Mouse (Mus musculus) neural tube, embryonic 13.5 days (tissue): ENCODE data around the gene Dph1. TPM values are rescaled to one million over a fixed set of nuclear protein-coding genes. Genes with fewer than 3 reads are reported as not detected.
A peak's percentile ranks its signal among the peaks of the same experiment; 100 is the strongest.

Experiments
- ATAC-seq: fragments of 200-750 bp; cut with Nextera tagmentation; 2 replicates; pipeline ENCODE4 v1.8.0; 2017; ENCODE audit warnings: low read depth, mild to moderate bottlenecking, moderate TSS enrichment, moderate library complexity
- H3K27ac ChIP-seq: fragments of 300-500 bp; sonication (generic); replicated peaks from 2 replicates; pipeline ENCODE4 v1.5.1; 2015; ENCODE audit warnings: moderate library complexity, mild to moderate bottlenecking, inconsistent platforms
- H3K27me3 ChIP-seq: fragments of 300-500 bp; sonication (generic); 2 replicates; pipeline ENCODE4 v1.6.1; 2015; ENCODE audit warnings: mild to moderate bottlenecking, inconsistent platforms
- H3K36me3 ChIP-seq: fragments of 300-500 bp; sonication (generic); 2 replicates; pipeline ENCODE4 v1.6.1; 2015; ENCODE audit warnings: mild to moderate bottlenecking, inconsistent platforms
- H3K4me1 ChIP-seq: fragments of 300-500 bp; sonication (generic); replicated peaks from 2 replicates; pipeline ENCODE4 v1.6.1; 2015; ENCODE audit warnings: inconsistent platforms
- H3K4me2 ChIP-seq: fragments of 300-500 bp; sonication (generic); 2 replicates; pipeline ENCODE4 v1.6.1; 2015; ENCODE audit warnings: inconsistent platforms, mild to moderate bottlenecking, moderate library complexity
- H3K4me3 ChIP-seq: fragments of 300-500 bp; sonication (generic); 2 replicates; pipeline ENCODE4 v1.5.1; 2015; ENCODE audit warnings: mild to moderate bottlenecking, inconsistent platforms
- H3K9ac ChIP-seq: fragments of 300-500 bp; sonication (generic); 2 replicates; pipeline ENCODE4 v1.6.1; 2015; ENCODE audit warnings: moderate library complexity, mild to moderate bottlenecking, inconsistent platforms
- H3K9me3 ChIP-seq: fragments of 300-500 bp; sonication (generic); 2 replicates; pipeline ENCODE4 v1.6.1; 2016; ENCODE audit warnings: inconsistent platforms
- WGBS: fragments of 180-500 bp; shearing (Covaris S2); methylation state at CpG from one replicate; pipeline ENCODE4 v1.1.7; 2015; 5-methylcytosine and 5-hydroxymethylcytosine counted together
- polyA plus RNA-seq: library from polyadenylated mRNA; unstranded; fragments of >200 nt; fragmentation: Nextera tagmentation; extraction: Ambion mirVana; gene quantifications from 2 replicates; pipeline ENCODE4 v1.2.1, GENCODE M21; 2015

Dph1 gene
- polyA plus RNA-seq, 1 experiment from 2014 or later, result 15.0 TPM

- peak overlapping the region; percentile 33; the same call in 1 of the 2 replicates for H3K27ac ChIP-seq
- no peak overlapping the region for H3K9ac ChIP-seq
- ATAC-seq, result no peak
- H3K36me3 ChIP-seq, result no peaks in the 10 kb centered on the region
- H3K27me3 ChIP-seq, result peaks cover 22% of the 10 kb centered on the region
- H3K9me3 ChIP-seq, result no peaks in the 10 kb centered on the region
- 88% methylated on average over 12 of the region's 12 CpGs for WGBS
- no peak overlapping the region for H3K4me2 ChIP-seq
- H3K4me3 ChIP-seq, result no peak overlapping the region
- H3K4me1 ChIP-seq, result peaks cover 37% of the 10 kb centered on the region
Observed at GRCm38 (mm10) chr11:75200935-75201334, 9.9 kb upstream of the Dph1 start.

GRCm38 (mm10) chr11:75199951-75200350 is 8.9 kb upstream of the Dph1 start:
- WGBS, result 77% methylated on average over 5 of the region's 5 CpGs
- H3K4me3 ChIP-seq, result no peak overlapping the region
- H3K9ac ChIP-seq, result no peak overlapping the region
- H3K36me3 ChIP-seq, result no peaks in the 10 kb centered on the region
- peaks cover 32% of the 10 kb centered on the region for H3K27me3 ChIP-seq
- no peak overlapping the region for H3K4me2 ChIP-seq
- H3K4me1 ChIP-seq, result peaks cover 47% of the 10 kb centered on the region
- no peak overlapping the region for H3K27ac ChIP-seq
- no peaks in the 10 kb centered on the region for H3K9me3 ChIP-seq
- no peak for ATAC-seq

GRCm38 (mm10) chr11:75198792-75199191 is 7.8 kb upstream of the Dph1 start:
- Histone ChIP-seq H3K27me3 (peaks cover 43% of the 10 kb centered on the region), H3K9ac (no peak overlapping the region), H3K4me1 (peaks cover 56% of the 10 kb centered on the region), H3K4me2 (no peak overlapping the region), H3K9me3 (no peaks in the 10 kb centered on the region), H3K27ac (no peak overlapping the region), H3K4me3 (no peak overlapping the region), H3K36me3 (no peaks in the 10 kb centered on the region)
- 51% methylated on average over 4 of the region's 4 CpGs for WGBS
- no peak for ATAC-seq

GRCm38 (mm10) chr11:75197956-75198355 is 6.9 kb upstream of the Dph1 start:
- no peak overlapping the region for H3K27ac ChIP-seq
- no peaks in the 10 kb centered on the region for H3K36me3 ChIP-seq
- H3K9me3 ChIP-seq, result no peaks in the 10 kb centered on the region
- H3K9ac ChIP-seq, result no peak overlapping the region
- peaks cover 63% of the 10 kb centered on the region for H3K4me1 ChIP-seq
- H3K27me3 ChIP-seq, result peaks cover 52% of the 10 kb centered on the region
- 32% methylated on average over 7 of the region's 7 CpGs for WGBS
- no peak overlapping the region for H3K4me2 ChIP-seq
- no peak overlapping the region for H3K4me3 ChIP-seq
- no peak for ATAC-seq

- H3K4me1 ChIP-seq, result peaks cover 57% of the 10 kb centered on the region
- H3K27ac ChIP-seq, result no peak overlapping the region
- peak overlapping the region; percentile 61; the same call in 1 of the 2 replicates for H3K4me3 ChIP-seq
- H3K9ac ChIP-seq, result peak overlapping the region; percentile 48; the same call in 1 of the 2 replicates
- peaks cover 69% of the 10 kb centered on the region for H3K27me3 ChIP-seq
- no peaks in the 10 kb centered on the region for H3K36me3 ChIP-seq
- 48% methylated on average over 6 of the region's 6 CpGs for WGBS
- ATAC-seq, result no peak
- no peaks in the 10 kb centered on the region for H3K9me3 ChIP-seq
- H3K4me2 ChIP-seq, result peak overlapping the region; percentile 69
Observed at GRCm38 (mm10) chr11:75196131-75196530, 5.1 kb upstream of the Dph1 start.

- H3K36me3 ChIP-seq, result no peaks in the 10 kb centered on the region
- H3K4me3 ChIP-seq, result peak overlapping the region; percentile 61
- no peaks in the 10 kb centered on the region for H3K9me3 ChIP-seq
- H3K4me2 ChIP-seq, result peak overlapping the region; percentile 69
- H3K27me3 ChIP-seq, result peaks cover 71% of the 10 kb centered on the region
- peaks cover 56% of the 10 kb centered on the region for H3K4me1 ChIP-seq
- ATAC-seq, result no peak
- under 1% methylated on average over 38 of the region's 39 CpGs for WGBS
- no peak overlapping the region for H3K27ac ChIP-seq
- H3K9ac ChIP-seq, result peak overlapping the region; percentile 78
Observed at GRCm38 (mm10) chr11:75194850-75195461, 3.9 kb upstream of the Dph1 start.

- Histone ChIP-seq H3K36me3 (no peaks in the 10 kb centered on the region), H3K27me3 (peaks cover 65% of the 10 kb centered on the region), H3K4me3 (peak overlapping the region; percentile 61), H3K4me1 (peaks cover 63% of the 10 kb centered on the region), H3K4me2 (peak overlapping the region; percentile 69), H3K27ac (peak overlapping the region; percentile 59), H3K9ac (peak overlapping the region; percentile 78), H3K9me3 (no peaks in the 10 kb centered on the region)
- WGBS, result 0% methylated on average over 52 of the region's 52 CpGs
- ATAC-seq, result no peak
Observed at GRCm38 (mm10) chr11:75194121-75194849, 3.2 kb upstream of the Dph1 start.

- Histone ChIP-seq H3K27me3 (peaks cover 62% of the 10 kb centered on the region), H3K9ac (peak within 1 kb of the TSS; percentile 78), H3K27ac (peak within 1 kb of the TSS; percentile 59), H3K9me3 (no peaks in the 10 kb centered on the region), H3K4me2 (peak within 1 kb of the TSS; percentile 69), H3K4me1 (peaks cover 66% of the 10 kb centered on the region), H3K36me3 (no peaks in the 10 kb centered on the region), H3K4me3 (peak within 1 kb of the TSS; percentile 61)
- peak; percentile 15 for ATAC-seq
- under 1% methylated on average over 62 of the region's 84 CpGs for WGBS
Observed at GRCm38 (mm10) chr11:75193256-75194071, 2.4 kb upstream of the Dph1 start, which contains the start of gene Rtn4rl1. Gene Rtn4rl1 (plus strand): TSS chr11:75193783.

GRCm38 (mm10) chr11:75192336-75193214 is 1.5 kb upstream of the Dph1 start:
- peak; percentile 40; the same call in 1 of the 2 replicates for ATAC-seq
- Histone ChIP-seq H3K36me3 (no peaks in the 10 kb centered on the region), H3K4me1 (peaks cover 65% of the 10 kb centered on the region), H3K27me3 (peaks cover 62% of the 10 kb centered on the region), H3K9ac (peak overlapping the region; percentile 78; the same call in 1 of the 2 replicates), H3K4me2 (peak overlapping the region; percentile 69), H3K9me3 (no peaks in the 10 kb centered on the region), H3K4me3 (peak overlapping the region; percentile 61), H3K27ac (0 out of 2 replicates have a peak overlapping the region, but pooled peaks have one; percentile 59)
- WGBS, result 23% methylated on average over 13 of the region's 13 CpGs

- Histone ChIP-seq H3K4me3 (no peak overlapping the region), H3K36me3 (no peaks in the 10 kb centered on the region), H3K9ac (no peak overlapping the region), H3K4me1 (peaks cover 60% of the 10 kb centered on the region), H3K27me3 (peaks cover 59% of the 10 kb centered on the region), H3K27ac (no peak overlapping the region), H3K4me2 (no peak overlapping the region), H3K9me3 (no peaks in the 10 kb centered on the region)
- WGBS, result 63% methylated on average over 6 of the region's 6 CpGs
- ATAC-seq, result no peak
Observed at GRCm38 (mm10) chr11:75191841-75192240, 800 bp upstream of the Dph1 start.

- Histone ChIP-seq H3K9me3 (no peaks in the 10 kb centered on the region), H3K27me3 (peaks cover 44% of the 10 kb centered on the region), H3K4me1 (peaks cover 56% of the 10 kb centered on the region), H3K4me2 (peak overlapping the region; percentile 82), H3K27ac (peak overlapping the region; percentile 50), H3K36me3 (no peaks in the 10 kb centered on the region), H3K4me3 (peak overlapping the region; percentile 72), H3K9ac (peak overlapping the region; percentile 74)
- 1% methylated on average over 24 of the region's 24 CpGs for WGBS
- ATAC-seq, result peak; percentile 66
Observed at GRCm38 (mm10) chr11:75190371-75190724, 693 bp downstream of the Dph1 start.
